Mouse (Mus musculus): ENCODE results near the gene Pdia3. TPM values are rescaled to one million over a fixed set of nuclear protein-coding genes. Genes with fewer than 3 reads are reported as not detected.
A peak's percentile ranks its signal among the peaks of the same experiment; 100 is the strongest.
"Not testable (repeated sequence)": the region's sequence is repeated elsewhere in the genome, so short reads cannot be mapped to it uniquely, and the experiment has no call there.

Gene Pdia3
- total RNA-seq (2021), result 100 to 1,000 TPM; 170 to 193 TPM
- long read RNA-seq, experiment 1, transcript Pdia3-201 (13 exons, 2,770 nt), result major isoform, 103 of 109 reads
- long read RNA-seq, experiment 1, partial matches to known transcripts, result 2 of 109 reads
- long read RNA-seq, experiment 1, other reads (novel, unspliced or antisense), result 4 of 109 reads
- long read RNA-seq, experiment 2, transcript Pdia3-201 (13 exons, 2,770 nt), result major isoform, 178 of 193 reads
- long read RNA-seq, experiment 2, partial matches to known transcripts, result 3 of 193 reads
- long read RNA-seq, experiment 2, other reads (novel, unspliced or antisense), result 12 of 193 reads

DNA sequence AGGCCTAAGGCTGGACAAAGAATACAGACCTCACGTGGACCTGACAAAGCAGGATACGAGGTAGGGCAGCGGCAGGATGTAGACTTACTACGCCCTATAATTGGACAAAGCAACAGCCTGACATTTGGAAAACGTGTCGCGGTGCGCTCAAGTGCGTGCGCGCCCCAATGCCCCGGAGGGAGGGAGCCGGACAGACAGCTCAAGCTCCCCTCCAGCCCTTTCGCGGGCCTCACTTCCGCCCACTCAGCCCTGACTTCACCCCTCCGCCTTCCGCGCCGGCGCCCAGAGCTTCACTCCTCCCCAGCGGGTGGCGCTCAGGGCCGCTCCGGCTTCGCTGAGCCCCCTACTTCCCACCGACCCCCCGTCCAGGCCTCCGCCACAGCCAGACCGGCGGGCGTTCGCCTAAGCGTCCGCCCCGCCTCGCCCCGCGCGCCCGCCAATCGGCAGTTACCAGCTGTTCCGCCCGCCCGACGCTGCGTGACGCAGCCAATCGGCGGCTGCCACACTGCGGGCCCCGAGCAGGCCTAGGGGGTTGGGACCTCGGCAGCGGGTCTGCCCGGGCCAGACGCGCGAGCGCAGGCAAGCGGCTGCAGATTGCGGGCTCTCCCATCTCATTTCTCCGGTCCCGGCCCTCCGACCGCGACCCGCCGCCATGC is at the start of gene Pdia3, which contains the start of gene Catsper2:
TSS of gene Pdia3 (plus strand) at position 389 of the 656 bp plus-strand sequence.
TSS of gene Catsper2 (minus strand) at position 406 of the 656 bp plus-strand sequence.
- Histone ChIP-seq H3K27ac (peak within 1 kb of the TSS; percentile 98), H3K4me3 (peak within 1 kb of the TSS; percentile 100)
- DNase-seq (ENCODE audit: low spot score in 2 of 2), result peak; percentile 95 to 96
- TF ChIP-seq CTCF (conservative IDR thresholded peaks at IDR 0.05), result peak; percentile 56

DNA sequence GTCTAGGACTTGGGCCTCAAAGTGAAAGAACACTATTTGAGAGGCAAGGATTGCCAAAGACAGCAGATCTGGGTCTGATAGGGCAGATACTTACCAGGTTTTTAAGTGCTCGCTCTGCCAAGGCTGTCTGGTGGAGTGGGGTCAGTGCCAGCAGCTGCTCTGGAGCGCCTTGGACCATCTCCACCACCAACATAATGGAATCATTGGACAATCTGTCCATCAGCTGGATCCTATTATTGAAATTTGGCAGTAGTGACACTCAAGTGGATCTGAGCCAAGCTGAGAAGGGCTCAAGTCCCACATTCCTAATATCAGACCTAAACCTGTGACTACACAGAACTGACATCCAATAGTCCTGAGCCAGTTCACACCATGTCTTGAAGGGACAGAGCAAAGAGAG is 44.7 kb upstream of the Pdia3 start:
- no peak for DNase-seq (ENCODE audit: low spot score in 2 of 2)
- Histone ChIP-seq H3K27ac (no peak overlapping the region), H3K4me3 (no peak overlapping the region)
- no peak for TF ChIP-seq CTCF (conservative IDR thresholded peaks at IDR 0.05)

DNA sequence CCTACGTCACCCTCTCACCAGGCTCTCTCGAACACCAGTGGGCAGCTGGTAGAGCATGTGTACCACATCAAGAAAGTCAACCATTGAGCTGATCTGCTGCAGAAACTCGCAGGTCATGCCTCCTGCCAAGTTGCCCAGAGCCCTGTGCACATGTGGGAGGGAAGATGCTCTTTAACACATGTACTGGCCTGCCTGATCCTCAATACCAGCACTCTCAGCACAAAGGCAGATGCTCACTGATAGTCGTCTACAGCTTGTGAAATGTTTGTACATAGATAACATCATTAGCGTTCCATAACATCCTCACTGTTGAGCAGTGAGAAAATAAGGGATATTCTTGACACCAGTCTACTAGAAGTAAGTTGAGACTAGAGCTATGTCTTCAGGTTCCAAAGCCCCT is 42.7 kb upstream of the Pdia3 start:
- no peak for DNase-seq (ENCODE audit: low spot score in 2 of 2)
- Histone ChIP-seq H3K27ac (no peak overlapping the region), H3K4me3 (no peak overlapping the region)
- no peak for TF ChIP-seq CTCF (conservative IDR thresholded peaks at IDR 0.05)

DNA sequence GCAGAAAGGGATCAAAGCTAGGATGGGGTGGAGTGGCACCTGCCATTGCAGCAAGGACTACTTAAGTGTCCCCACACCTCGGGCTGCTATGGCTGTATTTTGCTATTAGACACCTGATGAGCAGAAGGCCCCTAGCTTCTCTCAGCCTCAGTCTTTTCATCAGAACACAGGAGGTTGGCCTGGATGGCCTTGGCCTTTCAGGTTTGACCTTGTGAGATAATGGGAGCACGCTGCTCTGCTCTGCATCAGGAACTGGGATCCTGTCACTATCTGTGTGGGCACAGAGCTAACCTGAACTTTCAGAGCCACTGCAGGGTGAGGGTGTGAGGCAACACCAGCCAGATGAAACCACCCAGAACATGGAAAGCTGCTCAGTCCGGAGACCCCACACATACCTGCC is 41.3 kb upstream of the Pdia3 start:
- Histone ChIP-seq H3K27ac (no peak overlapping the region), H3K4me3 (no peak overlapping the region)
- DNase-seq (ENCODE audit: low spot score in 2 of 2), result no peak
- no peak for TF ChIP-seq CTCF (conservative IDR thresholded peaks at IDR 0.05)

DNA sequence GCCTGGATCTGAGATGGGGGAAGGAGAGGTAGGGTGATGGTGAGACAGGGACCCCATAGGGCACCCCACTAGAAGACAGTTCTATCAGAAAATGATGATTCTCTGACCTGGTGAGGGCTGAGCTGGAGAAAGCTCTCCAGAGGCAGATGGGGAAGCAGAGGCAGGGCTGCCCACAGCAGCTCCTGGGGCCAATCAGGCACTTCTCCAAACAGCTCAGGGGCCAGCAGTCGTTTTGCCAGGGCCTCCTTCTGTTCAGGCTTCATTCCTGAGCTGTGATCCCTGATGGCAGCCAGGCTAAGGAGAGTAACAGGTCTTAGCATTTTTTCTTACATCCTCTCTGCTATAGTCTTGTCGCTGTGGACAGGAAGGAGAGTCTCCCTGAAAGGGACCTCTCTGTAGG is 38.8 kb upstream of the Pdia3 start:
- DNase-seq (ENCODE audit: low spot score in 2 of 2), result no peak
- TF ChIP-seq CTCF (conservative IDR thresholded peaks at IDR 0.05), result no peak
- Histone ChIP-seq H3K27ac (no peak overlapping the region), H3K4me3 (no peak overlapping the region)

DNA sequence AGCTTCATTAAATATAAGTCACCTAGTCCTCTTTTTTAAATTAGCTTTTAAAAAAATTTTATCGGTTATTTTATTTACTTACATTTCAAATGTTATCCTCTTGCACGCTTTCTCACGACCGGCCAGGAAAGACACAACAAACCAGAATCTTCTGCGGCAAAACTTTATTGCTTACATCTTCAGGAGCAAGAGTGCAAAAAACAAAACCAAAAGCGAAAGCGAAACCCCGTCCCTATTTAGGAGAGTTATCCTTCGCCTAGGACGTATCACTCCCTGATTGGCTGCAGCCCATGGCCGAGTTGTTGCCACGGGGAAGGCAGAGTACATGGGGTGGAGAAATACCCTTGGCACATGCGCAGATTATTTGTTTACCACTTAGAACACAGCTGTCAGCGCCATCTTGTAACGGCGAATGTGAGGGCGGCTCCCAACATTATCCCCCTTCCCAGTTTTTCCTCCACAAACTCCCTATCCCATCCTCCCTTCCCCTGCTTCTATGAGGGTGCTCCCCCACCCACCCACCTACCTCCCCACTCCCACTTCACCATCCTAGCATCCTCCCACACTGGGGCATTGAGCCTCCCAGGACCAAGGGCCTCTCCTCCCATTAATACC is 26.5 kb upstream of the Pdia3 start, which contains the start of gene Strc:
TSS of gene Strc (minus strand) at position 208 of the 615 bp plus-strand sequence.
- not testable (repeated sequence) for H3K4me3 ChIP-seq; DNase-seq (ENCODE audit: low spot score in 2 of 2); H3K27ac ChIP-seq

DNA sequence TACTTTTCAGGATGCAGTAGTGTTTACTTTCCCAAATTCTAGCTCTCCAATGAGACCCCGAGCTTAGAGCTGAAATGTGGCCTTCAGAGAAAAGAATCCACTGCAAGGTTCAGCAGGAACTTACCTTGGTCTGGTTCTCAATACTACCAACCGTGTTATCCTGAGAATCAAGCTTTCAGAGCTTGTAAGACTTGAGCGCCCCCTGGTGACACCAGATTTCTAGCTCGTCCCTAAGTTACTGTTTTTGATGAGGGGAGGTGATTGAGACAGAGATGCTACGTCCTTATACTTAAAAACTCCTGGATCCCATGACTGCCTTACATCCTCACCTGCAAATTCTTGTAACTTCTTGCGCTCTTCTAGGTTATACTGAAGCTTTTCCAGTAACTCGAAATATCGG is 17.0 kb upstream of the Pdia3 start:
- peak; percentile 77 to 91 for DNase-seq (ENCODE audit: low spot score in 2 of 2)

GRCm38 (mm10) chr2:121403296-121403695 is 10.3 kb upstream of the Pdia3 start:
- DNase-seq (ENCODE audit: low spot score in 2 of 2), result no peak
- H3K4me3 ChIP-seq, result no peak overlapping the region
- no peak overlapping the region for H3K27ac ChIP-seq
- TF ChIP-seq CTCF (conservative IDR thresholded peaks at IDR 0.05), result no peak

More for the DNA sequence above, 17.0 kb upstream of the Pdia3 start:
- peak; percentile 88 for TF ChIP-seq CTCF (conservative IDR thresholded peaks at IDR 0.05)
- H3K4me3 ChIP-seq, result no peak overlapping the region
- H3K27ac ChIP-seq, result no peak overlapping the region

DNA sequence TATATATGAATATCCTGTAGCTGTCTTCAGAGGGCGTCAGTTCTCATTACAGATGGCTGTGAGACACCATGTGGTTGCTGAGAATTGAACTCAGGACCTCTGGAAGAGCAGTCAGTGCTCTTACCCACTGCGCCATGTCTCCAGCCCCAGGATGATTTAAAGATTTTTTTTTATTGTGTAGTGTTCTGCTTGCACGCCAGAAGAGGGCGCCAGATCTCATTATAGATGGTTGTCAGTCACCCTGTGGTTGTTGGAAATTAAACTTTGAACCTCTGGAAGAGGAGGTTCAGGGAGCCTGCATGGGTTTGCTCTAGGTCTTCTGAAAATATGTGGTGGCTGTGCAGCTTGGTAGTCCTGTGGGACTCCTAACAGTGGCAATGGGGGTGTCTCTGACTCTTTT is 5.4 kb upstream of the Pdia3 start:
- DNase-seq (ENCODE audit: low spot score in 2 of 2), result no peak
- H3K4me3 ChIP-seq, result no peak overlapping the region
- H3K27ac ChIP-seq, result no peak overlapping the region
- TF ChIP-seq CTCF (conservative IDR thresholded peaks at IDR 0.05), result peak; percentile 77

GRCm38 (mm10) chr2:121412843-121413386 is 660 bp upstream of the Pdia3 start:
- DNase-seq (ENCODE audit: low spot score in 2 of 2), result peak in 1 of 2 experiments; percentile 11
- Histone ChIP-seq H3K27ac (peak overlapping the region; percentile 98), H3K4me3 (peak overlapping the region; percentile 100)
- TF ChIP-seq CTCF (conservative IDR thresholded peaks at IDR 0.05), result no peak

- Histone ChIP-seq H3K27ac (peak overlapping the region; percentile 98), H3K4me3 (peak overlapping the region; percentile 100)
- TF ChIP-seq CTCF (conservative IDR thresholded peaks at IDR 0.05), result no peak
- peak in 1 of 2 experiments; percentile 21 for DNase-seq (ENCODE audit: low spot score in 2 of 2)
Observed at GRCm38 (mm10) chr2:121414139-121414685, 637 bp downstream of the Pdia3 start.

GRCm38 (mm10) chr2:121415103-121415502 is 1.5 kb downstream of the Pdia3 start:
- Histone ChIP-seq H3K4me3 (peak overlapping the region; percentile 100), H3K27ac (peak overlapping the region; percentile 15; the same call in 1 of the 2 replicates)
- DNase-seq (ENCODE audit: low spot score in 2 of 2), result no peak
- TF ChIP-seq CTCF (conservative IDR thresholded peaks at IDR 0.05), result no peak

GRCm38 (mm10) chr2:121415591-121415990 is 2.0 kb downstream of the Pdia3 start:
- Histone ChIP-seq H3K4me3 (peak overlapping the region; percentile 100), H3K27ac (peak overlapping the region; percentile 15; the same call in 1 of the 2 replicates)
- no peak for DNase-seq (ENCODE audit: low spot score in 2 of 2)
- no peak for TF ChIP-seq CTCF (conservative IDR thresholded peaks at IDR 0.05)
